Mouse (Mus musculus) kidney, embryonic 14.5 days (tissue): Measurements from ENCODE around the gene Foxp1. TPM values are rescaled to one million over a fixed set of nuclear protein-coding genes. Genes with fewer than 3 reads are reported as not detected.

Experiments used
- ATAC-seq: fragments of 200-750 bp; cut with Nextera tagmentation; 2 replicates; pipeline ENCODE4 v1.8.0; 2017; ENCODE audit warnings: moderate number of reproducible peaks, mild to moderate bottlenecking, moderate TSS enrichment, moderate library complexity; ENCODE audit not compliant: low FRiP score, low TSS enrichment
- H3K27ac ChIP-seq: fragments of 300-500 bp; sonication (generic); 2 replicates; pipeline ENCODE4 v1.5.1; 2014; ENCODE audit warnings: low read depth, mild to moderate bottlenecking, low read length, moderate library complexity, mixed read lengths
- H3K27me3 ChIP-seq: fragments of 300-500 bp; sonication (generic); 2 replicates; pipeline ENCODE4 v1.6.1; 2014; ENCODE audit warnings: mild to moderate bottlenecking, low read length; ENCODE audit not compliant: control insufficient read depth, insufficient read depth
- H3K36me3 ChIP-seq: fragments of 300-500 bp; sonication (generic); 2 replicates; pipeline ENCODE4 v1.6.1; 2014; ENCODE audit warnings: low read length, mixed read lengths; ENCODE audit not compliant: control insufficient read depth, insufficient read depth
- H3K4me1 ChIP-seq: fragments of 300-500 bp; sonication (generic); 2 replicates; pipeline ENCODE4 v1.6.1; 2014; ENCODE audit warnings: low read length, mixed read lengths; ENCODE audit not compliant: control insufficient read depth, insufficient read depth
- H3K4me2 ChIP-seq: fragments of 300-500 bp; sonication (generic); replicated peaks from 2 replicates; pipeline ENCODE4 v1.6.1; 2014; ENCODE audit warnings: low read depth, mild to moderate bottlenecking, low read length
- H3K4me3 ChIP-seq: fragments of 300-500 bp; sonication (generic); 2 replicates; pipeline ENCODE4 v1.5.1; 2014; ENCODE audit warnings: mild to moderate bottlenecking, low read length
- H3K9ac ChIP-seq: fragments of 300-500 bp; sonication (generic); 2 replicates; pipeline ENCODE4 v1.6.1; 2014; ENCODE audit warnings: low read depth, mild to moderate bottlenecking, low read length, moderate library complexity
- H3K9me3 ChIP-seq: fragments of 300-500 bp; sonication (generic); 2 replicates; pipeline ENCODE4 v1.6.1; 2016; ENCODE audit warnings: low read length; ENCODE audit not compliant: control insufficient read depth
- WGBS: fragments of 180-500 bp; shearing (Covaris S2); extraction: QIAGEN DNeasy Blood & Tissue Kit; methylation state at CpG from one replicate; pipeline ENCODE4 v1.1.7; 2014; 5-methylcytosine and 5-hydroxymethylcytosine counted together
- polyA plus RNA-seq: library from polyadenylated mRNA; unstranded; fragments of >200 nt; fragmentation: Nextera tagmentation; extraction: Ambion mirVana; gene quantifications from 2 replicates; pipeline ENCODE4 v1.2.1, GENCODE M21; 2014

Foxp1 gene
- polyA plus RNA-seq, 1 experiment from 2014 or later, result 67.4 TPM

DNA sequence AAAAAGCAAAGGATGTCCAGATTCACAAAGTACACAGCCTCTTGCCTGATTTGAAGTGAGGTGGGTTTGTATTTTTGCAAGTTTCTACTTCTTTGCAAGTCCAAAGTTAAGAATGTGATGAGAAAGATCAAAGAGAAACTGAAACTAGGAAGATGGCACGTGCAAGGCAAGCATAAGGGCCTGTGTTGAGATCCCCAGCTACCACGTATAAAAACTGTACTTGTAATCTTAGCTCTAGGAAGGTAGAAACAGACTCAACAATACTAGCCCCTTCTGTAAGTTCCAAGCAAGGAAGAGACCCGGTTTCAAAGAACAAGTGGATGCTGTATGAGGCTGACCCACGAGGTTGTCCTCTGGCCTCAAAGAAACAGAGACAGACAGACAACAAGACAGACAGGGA, 90.6 kb downstream of the Foxp1 start:
- H3K27me3 ChIP-seq, result no peaks in the 10 kb centered on the region
- H3K9me3 ChIP-seq, result no peaks in the 10 kb centered on the region
- WGBS, result 73% methylated on average over 4 of the region's 4 CpGs
- H3K4me2 ChIP-seq, result no peak overlapping the region
- H3K9ac ChIP-seq, result no peak overlapping the region
- H3K4me1 ChIP-seq, result no peaks in the 10 kb centered on the region
- no peak for ATAC-seq
- no peak overlapping the region for H3K27ac ChIP-seq
- no peak overlapping the region for H3K4me3 ChIP-seq
- H3K36me3 ChIP-seq, result peaks cover 9% of the 10 kb centered on the region; the same call in 1 of the 2 replicates

DNA sequence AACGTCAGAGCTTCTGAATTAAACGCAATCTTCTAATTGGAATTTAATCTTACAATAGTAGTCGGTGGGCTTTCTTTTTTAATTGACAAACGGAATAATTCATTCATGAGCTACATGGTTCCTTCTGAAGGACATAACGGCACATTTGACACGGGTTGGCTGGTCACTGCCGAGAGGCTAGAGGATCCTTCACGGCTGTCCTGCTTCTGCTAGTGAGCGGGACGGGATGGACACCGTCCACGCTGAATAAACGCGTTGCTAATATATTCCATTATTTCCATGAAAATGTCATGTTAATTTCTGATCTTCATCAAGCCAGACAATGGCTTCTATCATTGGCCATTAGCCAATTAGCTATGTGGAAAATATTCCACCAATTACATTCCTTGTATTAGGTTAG, 92.0 kb downstream of the Foxp1 start:
- H3K4me3 ChIP-seq, result no peak overlapping the region
- 95% methylated on average over 14 of the region's 14 CpGs for WGBS
- H3K27ac ChIP-seq, result no peak overlapping the region
- H3K9me3 ChIP-seq, result no peaks in the 10 kb centered on the region
- no peak overlapping the region for H3K4me2 ChIP-seq
- no peak overlapping the region for H3K9ac ChIP-seq
- no peak for ATAC-seq
- no peaks in the 10 kb centered on the region for H3K27me3 ChIP-seq
- no peaks in the 10 kb centered on the region for H3K4me1 ChIP-seq
- peaks cover 9% of the 10 kb centered on the region; the same call in 1 of the 2 replicates for H3K36me3 ChIP-seq

- ATAC-seq, result no peak
- WGBS, result 79% methylated on average over 16 of the region's 16 CpGs
- H3K27me3 ChIP-seq, result no peaks in the 10 kb centered on the region
These were observed 93.0 kb downstream of the Foxp1 start for GRCm38 (mm10) chr6:99429378-99430131.

DNA sequence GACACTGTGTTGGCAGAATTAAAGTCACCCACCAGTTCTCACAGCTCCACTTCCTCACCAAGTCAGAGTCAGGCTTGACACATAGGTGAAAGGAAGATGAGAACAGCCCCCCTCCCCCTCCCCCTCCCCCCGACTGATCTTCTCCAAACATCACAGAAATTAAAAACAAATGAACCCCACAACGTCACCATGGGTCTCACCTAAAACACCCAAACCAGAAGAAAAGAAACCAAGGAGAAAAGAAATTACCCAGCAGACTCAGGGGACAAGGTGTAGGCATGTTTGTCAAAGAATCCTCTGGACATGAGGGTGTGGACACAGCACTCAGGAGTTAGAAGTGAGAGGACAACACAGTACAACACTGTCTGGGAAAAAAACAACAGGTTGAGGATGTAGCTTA, 93.6 kb downstream of the Foxp1 start:
- 0 out of 2 replicates have a peak, but pooled peaks cover 3% of the 10 kb centered on the region for H3K4me1 ChIP-seq
- H3K9me3 ChIP-seq, result no peaks in the 10 kb centered on the region
- no peak overlapping the region for H3K9ac ChIP-seq
- no peak overlapping the region for H3K4me3 ChIP-seq
- no peak for ATAC-seq
- H3K4me2 ChIP-seq, result no peak overlapping the region
- no peak overlapping the region for H3K27ac ChIP-seq
- WGBS, result 44% methylated on average over 2 of the region's 2 CpGs
- H3K27me3 ChIP-seq, result no peaks in the 10 kb centered on the region
- H3K36me3 ChIP-seq, result no peaks in the 10 kb centered on the region; the same call in 1 of the 2 replicates

More at GRCm38 (mm10) chr6:99429378-99430131, 93.0 kb downstream of the Foxp1 start:
- 0 out of 2 replicates have a peak, but pooled peaks cover 3% of the 10 kb centered on the region for H3K4me1 ChIP-seq
- no peak overlapping the region for H3K4me3 ChIP-seq
- no peak overlapping the region for H3K27ac ChIP-seq
- no peak overlapping the region for H3K4me2 ChIP-seq
- H3K9ac ChIP-seq, result no peak overlapping the region
- no peaks in the 10 kb centered on the region for H3K9me3 ChIP-seq
- H3K36me3 ChIP-seq, result peaks cover 4% of the 10 kb centered on the region; the same call in 1 of the 2 replicates

DNA sequence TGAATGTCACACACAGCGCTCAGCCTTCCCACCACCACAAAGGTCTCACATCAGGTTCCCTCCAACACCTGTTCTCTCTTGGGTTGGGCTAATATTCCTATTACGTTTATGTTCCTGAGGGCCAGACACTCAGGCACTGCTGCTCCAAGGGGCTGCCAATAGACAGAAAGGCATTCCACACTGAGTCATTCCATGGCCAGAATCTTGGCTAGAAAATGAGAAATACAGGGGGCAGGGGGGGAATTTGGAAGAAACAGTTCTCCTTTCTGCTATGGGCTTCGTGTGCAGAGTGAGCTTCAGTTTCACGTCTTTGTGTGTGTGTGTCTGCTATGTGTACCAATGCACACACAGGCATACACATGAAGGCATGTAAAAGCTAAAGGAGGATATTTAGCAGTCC, 95.2 kb downstream of the Foxp1 start:
- Histone ChIP-seq H3K36me3 (no peaks in the 10 kb centered on the region; the same call in 1 of the 2 replicates), H3K4me1 (0 out of 2 replicates have a peak, but pooled peaks cover 3% of the 10 kb centered on the region), H3K9ac (no peak overlapping the region), H3K27ac (no peak overlapping the region), H3K27me3 (no peaks in the 10 kb centered on the region), H3K4me3 (no peak overlapping the region), H3K9me3 (no peaks in the 10 kb centered on the region), H3K4me2 (no peak overlapping the region)
- 89% methylated on average over 4 of the region's 4 CpGs for WGBS
- ATAC-seq, result no peak

- no peak overlapping the region for H3K9ac ChIP-seq
- peaks cover 2% of the 10 kb centered on the region; the same call in 1 of the 2 replicates for H3K36me3 ChIP-seq
- H3K4me2 ChIP-seq, result no peak overlapping the region
- no peaks in the 10 kb centered on the region for H3K9me3 ChIP-seq
- 0 out of 2 replicates have a peak, but pooled peaks cover 3% of the 10 kb centered on the region for H3K4me1 ChIP-seq
- no peak overlapping the region for H3K4me3 ChIP-seq
- no peak for ATAC-seq
- 49% methylated on average over 3 of the region's 3 CpGs for WGBS
- H3K27ac ChIP-seq, result no peak overlapping the region
- no peaks in the 10 kb centered on the region for H3K27me3 ChIP-seq
These were observed 97.5 kb downstream of the Foxp1 start for GRCm38 (mm10) chr6:99425044-99425443.

- Histone ChIP-seq H3K4me1 (0 out of 2 replicates have a peak, but pooled peaks cover 3% of the 10 kb centered on the region), H3K4me2 (no peak overlapping the region), H3K27me3 (no peaks in the 10 kb centered on the region), H3K9me3 (no peaks in the 10 kb centered on the region), H3K36me3 (0 out of 2 replicates have a peak, but pooled peaks cover 2% of the 10 kb centered on the region), H3K4me3 (no peak overlapping the region), H3K27ac (no peak overlapping the region), H3K9ac (no peak overlapping the region)
- 85% methylated on average over 8 of the region's 8 CpGs for WGBS
- no peak for ATAC-seq
These were observed 101.9 kb downstream of the Foxp1 start for GRCm38 (mm10) chr6:99420666-99421065.

DNA sequence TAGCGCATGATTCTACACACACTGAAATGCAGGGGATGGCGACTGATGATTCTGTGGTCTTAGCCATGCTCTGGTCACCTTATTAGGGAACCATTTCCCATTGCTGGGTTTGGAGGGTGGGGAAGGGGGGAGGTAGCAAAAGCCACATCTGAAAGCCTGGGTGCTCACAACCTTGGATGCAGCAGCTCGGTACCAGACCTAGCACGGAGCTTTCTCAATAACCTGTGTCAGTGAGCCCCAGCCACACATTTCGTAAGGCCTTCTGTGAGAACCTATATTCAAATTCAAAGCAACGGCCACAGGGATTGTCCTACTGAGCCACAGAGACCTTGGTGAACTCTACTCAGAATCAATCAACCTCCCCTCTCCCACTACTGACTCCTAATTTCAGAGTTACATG, 109.9 kb downstream of the Foxp1 start:
- 91% methylated on average over 6 of the region's 6 CpGs for WGBS
- no peaks in the 10 kb centered on the region for H3K27me3 ChIP-seq
- no peaks in the 10 kb centered on the region for H3K36me3 ChIP-seq
- H3K9ac ChIP-seq, result no peak overlapping the region
- no peak overlapping the region for H3K27ac ChIP-seq
- ATAC-seq, result no peak
- H3K4me2 ChIP-seq, result no peak overlapping the region
- H3K4me3 ChIP-seq, result no peak overlapping the region
- H3K9me3 ChIP-seq, result no peaks in the 10 kb centered on the region
- peaks cover 3% of the 10 kb centered on the region; the same call in 1 of the 2 replicates for H3K4me1 ChIP-seq

DNA sequence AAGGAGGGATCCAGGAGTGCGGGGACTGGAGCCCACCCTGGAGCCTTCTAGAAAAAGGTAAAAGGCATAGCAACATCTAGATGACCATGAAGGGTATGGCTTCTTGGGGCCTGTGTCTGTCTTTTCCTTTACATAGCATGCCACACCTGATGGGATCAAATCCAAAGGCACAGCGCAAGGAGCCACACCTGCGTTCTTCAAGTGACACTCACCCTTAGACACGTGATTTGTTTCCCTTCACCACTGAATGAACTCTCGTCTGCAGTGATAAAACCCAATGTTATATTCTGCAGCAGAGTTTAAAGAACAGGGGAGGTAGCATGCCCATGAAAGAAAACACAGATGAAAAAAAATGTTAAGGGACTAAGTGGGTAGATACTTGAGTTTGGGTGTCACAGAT, 112.9 kb downstream of the Foxp1 start:
- no peak overlapping the region for H3K4me3 ChIP-seq
- peaks cover 3% of the 10 kb centered on the region; the same call in 1 of the 2 replicates for H3K4me1 ChIP-seq
- H3K4me2 ChIP-seq, result no peak overlapping the region
- ATAC-seq, result no peak
- H3K27ac ChIP-seq, result no peak overlapping the region
- H3K36me3 ChIP-seq, result no peaks in the 10 kb centered on the region
- no peaks in the 10 kb centered on the region for H3K27me3 ChIP-seq
- no peaks in the 10 kb centered on the region for H3K9me3 ChIP-seq
- no peak overlapping the region for H3K9ac ChIP-seq
- WGBS, result 88% methylated on average over 5 of the region's 5 CpGs
